Mouse (Mus musculus): ENCODE results near the gene Hdac10. TPM values are rescaled to one million over a fixed set of nuclear protein-coding genes. Genes with fewer than 3 reads are reported as not detected.

Hdac10 gene
- polyA plus RNA-seq, 1 experiment from 2014 or later: 20.3 TPM

DNA sequence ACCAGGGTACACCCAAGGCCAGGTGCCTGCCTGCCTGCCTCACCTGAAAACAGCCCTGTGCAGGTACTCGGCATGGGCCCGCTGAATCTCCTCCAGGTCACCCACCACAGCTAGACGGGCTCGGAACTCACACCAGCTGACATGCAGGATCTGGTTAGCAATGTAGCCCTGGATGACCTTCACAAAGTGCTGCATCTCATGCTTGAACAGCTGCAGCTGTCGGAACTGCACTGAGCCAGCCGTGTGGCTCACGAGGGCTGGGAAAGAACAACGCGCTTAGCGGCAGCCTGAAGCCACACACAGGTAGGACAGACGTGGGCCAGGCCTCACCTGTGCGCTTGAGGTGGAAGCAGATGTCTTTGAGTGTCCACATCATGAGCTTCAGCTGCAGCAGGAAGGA, 27.7 kb downstream of the Hdac10 start:
- Histone ChIP-seq H3K4me3 (replicated peaks; ENCODE audit: low read depth, low read length) (no peak overlapping the region), H3K4me1 (ENCODE audit: control insufficient read depth, insufficient read depth, low read length) (no peaks in the 10 kb centered on the region), H3K4me2 (ENCODE audit: low read length) (no peak overlapping the region), H3K9ac (replicated peaks; ENCODE audit: low read length) (no peak overlapping the region), H3K36me3 (ENCODE audit: control insufficient read depth, insufficient read depth, low read length) (peaks cover 99% of the 10 kb centered on the region), H3K9me3 (ENCODE audit: control insufficient read depth, low read length) (no peaks in the 10 kb centered on the region), H3K27ac (replicated peaks; ENCODE audit: low read depth, low read length) (no peak overlapping the region), H3K27me3 (ENCODE audit: control insufficient read depth, insufficient read depth, low read length) (no peaks in the 10 kb centered on the region)
- ATAC-seq (ENCODE audit: low FRiP score, low TSS enrichment) (no peak), DNase-seq (no peak)
- 93% methylated on average over 12 of the region's 12 CpGs for WGBS

- H3K9ac ChIP-seq (replicated peaks; ENCODE audit: low read length): no peak overlapping the region
- DNase-seq: no peak
- ATAC-seq (ENCODE audit: low FRiP score, low TSS enrichment): no peak
- no peak overlapping the region for H3K4me2 ChIP-seq (ENCODE audit: low read length)
- no peaks in the 10 kb centered on the region for H3K27me3 ChIP-seq (ENCODE audit: control insufficient read depth, insufficient read depth, low read length)
- H3K36me3 ChIP-seq (ENCODE audit: control insufficient read depth, insufficient read depth, low read length): peaks cover 99% of the 10 kb centered on the region
- 92% methylated on average over 7 of the region's 7 CpGs for WGBS
- no peak overlapping the region for H3K4me3 ChIP-seq (replicated peaks; ENCODE audit: low read depth, low read length)
- no peaks in the 10 kb centered on the region for H3K4me1 ChIP-seq (ENCODE audit: control insufficient read depth, insufficient read depth, low read length)
- H3K27ac ChIP-seq (replicated peaks; ENCODE audit: low read depth, low read length): no peak overlapping the region
- H3K9me3 ChIP-seq (ENCODE audit: control insufficient read depth, low read length): no peaks in the 10 kb centered on the region
Measured at GRCm38 (mm10) chr15:89098616-89099015, 29.9 kb downstream of the Hdac10 start.

- H3K9ac ChIP-seq (replicated peaks; ENCODE audit: low read length): no peak overlapping the region
- no peak overlapping the region for H3K4me2 ChIP-seq (ENCODE audit: low read length)
- no peaks in the 10 kb centered on the region for H3K9me3 ChIP-seq (ENCODE audit: control insufficient read depth, low read length)
- H3K27me3 ChIP-seq (ENCODE audit: control insufficient read depth, insufficient read depth, low read length): no peaks in the 10 kb centered on the region
- 95% methylated on average over 5 of the region's 5 CpGs for WGBS
- no peak overlapping the region for H3K4me3 ChIP-seq (replicated peaks; ENCODE audit: low read depth, low read length)
- no peaks in the 10 kb centered on the region for H3K4me1 ChIP-seq (ENCODE audit: control insufficient read depth, insufficient read depth, low read length)
- ATAC-seq (ENCODE audit: low FRiP score, low TSS enrichment) (no peak), DNase-seq (no peak)
- no peak overlapping the region for H3K27ac ChIP-seq (replicated peaks; ENCODE audit: low read depth, low read length)
- H3K36me3 ChIP-seq (ENCODE audit: control insufficient read depth, insufficient read depth, low read length): peaks cover 100% of the 10 kb centered on the region
Measured at GRCm38 (mm10) chr15:89097450-89097849, 31.1 kb downstream of the Hdac10 start.

GRCm38 (mm10) chr15:89092181-89092580, 36.3 kb downstream of the Hdac10 start:
- Histone ChIP-seq H3K9me3 (ENCODE audit: control insufficient read depth, low read length) (no peaks in the 10 kb centered on the region), H3K4me3 (replicated peaks; ENCODE audit: low read depth, low read length) (no peak overlapping the region), H3K9ac (replicated peaks; ENCODE audit: low read length) (no peak overlapping the region), H3K4me2 (ENCODE audit: low read length) (no peak overlapping the region), H3K4me1 (ENCODE audit: control insufficient read depth, insufficient read depth, low read length) (peaks cover 16% of the 10 kb centered on the region), H3K27ac (replicated peaks; ENCODE audit: low read depth, low read length) (no peak overlapping the region), H3K36me3 (ENCODE audit: control insufficient read depth, insufficient read depth, low read length) (peaks cover 57% of the 10 kb centered on the region), H3K27me3 (ENCODE audit: control insufficient read depth, insufficient read depth, low read length) (no peaks in the 10 kb centered on the region)
- DNase-seq (no peak), ATAC-seq (ENCODE audit: low FRiP score, low TSS enrichment) (no peak)
- 74% methylated on average over 5 of the region's 5 CpGs for WGBS

DNA sequence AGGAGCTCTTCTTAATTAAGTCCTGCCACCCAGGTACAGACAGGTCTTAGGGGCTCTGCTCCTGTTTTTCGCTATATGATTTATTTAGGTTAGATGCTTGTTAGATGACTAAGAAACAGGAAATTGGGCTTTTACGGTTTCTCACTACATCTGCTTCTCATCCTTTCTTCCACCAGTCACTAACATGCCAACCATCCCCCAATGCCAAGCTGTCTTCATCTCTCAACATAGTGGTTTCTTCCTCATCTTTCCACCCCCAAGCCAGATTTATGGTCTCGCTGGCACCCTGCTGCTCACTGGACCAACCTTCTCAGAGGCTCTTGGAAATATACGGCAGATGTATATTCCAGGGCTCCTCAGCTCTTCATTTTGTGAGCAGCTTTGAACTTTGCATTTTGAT, 37.8 kb downstream of the Hdac10 start:
- ATAC-seq (ENCODE audit: low FRiP score, low TSS enrichment) (no peak), DNase-seq (no peak)
- H3K4me1 ChIP-seq (ENCODE audit: control insufficient read depth, insufficient read depth, low read length): peaks cover 16% of the 10 kb centered on the region
- H3K27ac ChIP-seq (replicated peaks; ENCODE audit: low read depth, low read length): no peak overlapping the region
- peaks cover 57% of the 10 kb centered on the region for H3K36me3 ChIP-seq (ENCODE audit: control insufficient read depth, insufficient read depth, low read length)
- 88% methylated on average over 4 of the region's 4 CpGs for whole genome bisulfite sequencing
- no peak overlapping the region for H3K4me3 ChIP-seq (replicated peaks; ENCODE audit: low read depth, low read length)
- H3K27me3 ChIP-seq (ENCODE audit: control insufficient read depth, insufficient read depth, low read length): no peaks in the 10 kb centered on the region
- peak overlapping the region; percentile 94; the same call in 1 of the 2 replicates for H3K4me2 ChIP-seq (ENCODE audit: low read length)
- H3K9me3 ChIP-seq (ENCODE audit: control insufficient read depth, low read length): no peaks in the 10 kb centered on the region
- H3K9ac ChIP-seq (replicated peaks; ENCODE audit: low read length): no peak overlapping the region

GRCm38 (mm10) chr15:89089248-89090051, 39.0 kb downstream of the Hdac10 start:
- Histone ChIP-seq H3K27me3 (ENCODE audit: control insufficient read depth, insufficient read depth, low read length) (no peaks in the 10 kb centered on the region), H3K36me3 (ENCODE audit: control insufficient read depth, insufficient read depth, low read length) (peaks cover 57% of the 10 kb centered on the region), H3K9me3 (ENCODE audit: control insufficient read depth, low read length) (no peaks in the 10 kb centered on the region), H3K27ac (replicated peaks; ENCODE audit: low read depth, low read length) (peak overlapping the region; percentile 89), H3K9ac (replicated peaks; ENCODE audit: low read length) (peak overlapping the region; percentile 90), H3K4me3 (replicated peaks; ENCODE audit: low read depth, low read length) (peak overlapping the region; percentile 91), H3K4me1 (ENCODE audit: control insufficient read depth, insufficient read depth, low read length) (peaks cover 16% of the 10 kb centered on the region), H3K4me2 (ENCODE audit: low read length) (peak overlapping the region; percentile 94)
- DNase-seq (no peak), ATAC-seq (ENCODE audit: low FRiP score, low TSS enrichment) (peak; percentile 55)
- WGBS: 3% methylated on average over 68 of the region's 68 CpGs

GRCm38 (mm10) chr15:89088607-89089247, 39.8 kb downstream of the Hdac10 start, which contains the start of gene Selenoo:
TSS of gene Selenoo (plus strand) at chr15:89089084.
- peak; percentile 95 for DNase-seq
- Histone ChIP-seq H3K9ac (replicated peaks; ENCODE audit: low read length) (peak within 1 kb of the TSS; percentile 90), H3K9me3 (ENCODE audit: control insufficient read depth, low read length) (no peaks in the 10 kb centered on the region), H3K4me1 (ENCODE audit: control insufficient read depth, insufficient read depth, low read length) (peaks cover 16% of the 10 kb centered on the region), H3K4me3 (replicated peaks; ENCODE audit: low read depth, low read length) (peak within 1 kb of the TSS; percentile 91), H3K27me3 (ENCODE audit: control insufficient read depth, insufficient read depth, low read length) (no peaks in the 10 kb centered on the region), H3K27ac (replicated peaks; ENCODE audit: low read depth, low read length) (peak within 1 kb of the TSS; percentile 89), H3K36me3 (ENCODE audit: control insufficient read depth, insufficient read depth, low read length) (peaks cover 57% of the 10 kb centered on the region), H3K4me2 (ENCODE audit: low read length) (peak within 1 kb of the TSS; percentile 94)
- peak; percentile 94 for ATAC-seq (ENCODE audit: low FRiP score, low TSS enrichment)
- WGBS: 2% methylated on average over 38 of the region's 38 CpGs

DNA sequence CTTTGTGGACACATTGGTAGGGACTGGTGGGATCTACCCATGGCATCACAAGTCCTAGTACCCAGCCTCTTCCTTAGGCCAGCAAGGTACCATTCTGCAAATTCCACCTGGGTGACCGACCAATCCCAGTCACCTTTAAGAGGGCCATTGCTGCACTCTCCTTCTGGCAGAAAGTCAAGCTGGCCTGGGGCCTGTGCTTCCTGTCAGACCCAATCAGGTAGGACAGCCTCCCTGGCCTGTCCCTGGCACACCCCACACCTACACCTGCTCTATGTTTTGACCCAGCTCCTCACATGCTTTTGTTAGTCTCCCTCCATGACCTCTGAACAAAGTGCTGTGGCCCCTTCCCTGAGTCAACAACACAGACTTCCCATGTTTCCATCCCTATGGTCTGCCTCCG, 43.7 kb downstream of the Hdac10 start:
- H3K36me3 ChIP-seq (ENCODE audit: control insufficient read depth, insufficient read depth, low read length): peaks cover 65% of the 10 kb centered on the region
- H3K4me3 ChIP-seq (replicated peaks; ENCODE audit: low read depth, low read length): no peak overlapping the region
- no peak overlapping the region for H3K4me2 ChIP-seq (ENCODE audit: low read length)
- ATAC-seq (ENCODE audit: low FRiP score, low TSS enrichment): no peak
- no peaks in the 10 kb centered on the region for H3K9me3 ChIP-seq (ENCODE audit: control insufficient read depth, low read length)
- H3K27me3 ChIP-seq (ENCODE audit: control insufficient read depth, insufficient read depth, low read length): no peaks in the 10 kb centered on the region
- WGBS: 92% methylated on average over 2 of the region's 2 CpGs
- no peak overlapping the region for H3K27ac ChIP-seq (replicated peaks; ENCODE audit: low read depth, low read length)
- DNase-seq: no peak
- peaks cover 10% of the 10 kb centered on the region for H3K4me1 ChIP-seq (ENCODE audit: control insufficient read depth, insufficient read depth, low read length)
- no peak overlapping the region for H3K9ac ChIP-seq (replicated peaks; ENCODE audit: low read length)
